Mouse (Mus musculus) E14TG2a.4 (cell line): ENCODE measurements at regions not wholly inside any gene's neighbourhood (a gene's known extent, or its start where the extent isn't known, plus 50 kb on each side); places are given as distances from the start of the nearest gene placed in this dataset.

Source experiments
- CTCF ChIP-seq: conservative IDR thresholded peaks from 2 replicates; pipeline ENCODE4 v1.5.1; 2014; ENCODE audit warnings: low read length
- POU5F1 ChIP-seq: IDR thresholded peaks from 2 replicates; pipeline ENCODE4 v1.6.1; 2014; ENCODE audit warnings: low read length, borderline replicate concordance

DNA sequence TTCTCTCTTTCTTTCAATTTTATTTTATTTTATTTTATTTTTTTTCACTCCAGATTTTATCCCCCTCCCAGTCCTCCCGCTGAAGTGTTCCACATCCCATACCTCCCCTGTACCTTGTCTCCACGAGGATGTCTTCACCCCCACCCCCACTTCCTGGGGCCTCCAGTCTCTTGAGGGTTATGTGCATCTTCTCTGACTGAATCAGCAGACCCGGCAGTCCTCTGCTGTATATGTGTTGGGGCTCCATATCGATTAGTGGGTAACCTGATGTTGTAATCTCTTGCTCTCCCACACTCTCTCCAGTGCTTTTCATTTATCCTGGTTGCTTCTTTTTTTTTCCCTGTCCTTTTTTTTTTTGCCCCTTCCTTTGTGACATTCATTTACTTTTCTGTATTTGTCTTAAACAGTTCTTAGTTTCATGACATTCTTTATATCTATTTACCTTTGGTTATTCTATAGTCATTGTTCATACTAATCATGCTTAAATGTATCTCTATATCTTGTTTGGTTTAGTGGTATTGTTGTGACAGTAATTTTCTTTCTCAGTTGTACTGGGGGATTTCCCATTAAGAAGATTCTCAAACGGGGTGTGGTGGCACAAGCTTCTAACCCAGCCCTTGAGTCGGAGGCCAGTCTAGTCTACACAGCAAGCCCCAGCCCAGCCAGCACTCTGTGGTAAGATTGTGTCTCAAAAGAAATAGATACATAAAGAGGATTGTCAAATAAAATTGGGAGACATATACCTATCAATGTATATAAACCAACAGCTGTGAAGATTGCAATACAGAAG, 73.9 kb upstream of the Cnot2 start:
- TF ChIP-seq CTCF (no peak), POU5F1 (no peak)
